Mouse (Mus musculus): ENCODE data around the gene Herc2.

GRCm38 (mm10) chr7:56083034-56083433 lies 33.0 kb downstream of the Herc2 start:
- no peak for TF ChIP-seq CTCF (IDR thresholded peaks at IDR 0.05; ENCODE audit: extremely low read depth, insufficient read depth, insufficient read length, insufficient replicate concordance)
- no peak for TF ChIP-seq POLR2A (IDR thresholded peaks at IDR 0.05; ENCODE audit: low read depth, low read length)

All from spleen, adult 2 months (tissue).